Mouse (Mus musculus) heart, adult 2 months (tissue): Measurements from ENCODE around the gene Zfp710.

ENCODE experiments used
- CTCF ChIP-seq: fragments of 200-600 bp; IDR thresholded peaks from 2 replicates; pipeline ENCODE4 v1.8.1; 2022; ENCODE audit warnings: antibody characterized with exemption, mild to moderate bottlenecking, moderate library complexity
- EP300 ChIP-seq: fragments of 200-500 bp; IDR thresholded peaks from 2 replicates; pipeline ENCODE4 v1.6.1; 2011; ENCODE audit warnings: low read depth, low read length, control low read depth; ENCODE audit not compliant: insufficient read depth
- POLR2A ChIP-seq: fragments of 200-500 bp; IDR thresholded peaks from 2 replicates; pipeline ENCODE4 v1.6.1; 2011; ENCODE audit warnings: mild to moderate bottlenecking, low read depth, low read length, control low read depth; ENCODE audit not compliant: insufficient read depth

GRCm38 (mm10) chr7:80063902-80064736, 39.5 kb downstream of the Zfp710 start:
- TF ChIP-seq CTCF: no peak
- TF ChIP-seq POLR2A: no peak
- no peak for TF ChIP-seq EP300
